Mouse (Mus musculus) urinary bladder, postnatal 36 days (tissue): ENCODE measurements around the gene Pip5kl1.

Experiments used
- DNase-seq, 2 experiments: peaks; one replicate each; pipeline ENCODE4 v3.0.0; 2022; ENCODE audit warnings: low spot score in 2 of 2, mixed read lengths in 1 of 2

The Pip5kl1 gene

DNA sequence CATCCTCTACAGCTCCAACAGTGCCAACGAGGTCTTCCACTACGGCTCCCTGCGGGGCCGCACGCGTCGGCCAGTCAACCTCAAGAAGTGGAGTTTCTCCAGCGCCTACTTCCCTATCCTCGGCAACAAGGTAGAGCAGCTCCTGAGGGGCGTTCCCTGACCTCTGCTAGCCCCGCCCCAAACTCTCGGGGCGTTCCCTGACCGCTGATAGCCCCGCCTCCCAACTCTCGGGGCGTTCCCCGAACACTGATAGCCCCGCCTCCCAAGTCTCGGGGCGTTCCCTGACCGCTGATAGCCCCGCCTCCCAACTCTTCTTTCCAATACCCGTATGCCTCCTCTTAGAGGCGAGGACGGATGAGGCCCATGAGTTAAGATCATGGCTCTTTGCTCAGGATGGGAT, 37.7 kb downstream of the Pip5kl1 start:
- DNase-seq, result no peak

DNA sequence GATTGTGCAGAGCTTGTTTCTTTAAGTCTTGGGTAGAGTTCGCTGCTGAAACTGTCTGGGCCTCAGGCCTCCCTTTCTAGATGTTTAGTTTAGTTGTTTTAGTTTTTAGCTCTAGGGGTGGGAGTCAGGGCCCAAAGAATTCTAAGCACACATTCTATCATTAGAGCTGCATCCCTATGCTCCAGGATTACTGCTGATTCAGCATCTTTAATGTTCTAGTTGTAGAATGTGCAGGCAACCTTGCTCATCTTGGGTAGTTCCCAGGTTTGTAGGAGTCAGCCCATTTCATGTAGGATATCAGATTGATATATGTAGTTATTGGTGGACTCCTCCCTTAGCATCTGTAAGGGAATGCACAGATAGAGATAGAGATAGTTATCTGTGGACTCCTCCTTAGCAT, 42.5 kb downstream of the Pip5kl1 start:
- DNase-seq, result no peak

DNA sequence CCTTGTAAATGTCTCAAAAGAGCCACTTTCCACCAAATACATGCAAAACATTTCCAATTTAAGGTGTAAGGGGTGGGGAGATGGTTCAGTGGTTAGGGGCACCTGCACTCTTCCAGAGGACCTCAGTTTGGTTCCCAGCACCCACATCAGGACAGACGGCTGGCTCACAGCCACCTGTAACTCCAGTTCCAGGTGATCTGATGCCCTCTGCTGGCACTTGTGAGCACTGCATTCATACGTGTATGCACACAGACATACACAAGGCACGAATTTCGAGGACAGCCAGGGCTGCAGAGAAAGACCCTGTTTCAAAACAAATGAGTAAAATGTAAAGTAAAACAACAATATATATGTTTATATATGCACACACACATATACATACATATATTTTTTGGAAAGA, 43.0 kb downstream of the Pip5kl1 start:
- DNase-seq, result no peak

DNA sequence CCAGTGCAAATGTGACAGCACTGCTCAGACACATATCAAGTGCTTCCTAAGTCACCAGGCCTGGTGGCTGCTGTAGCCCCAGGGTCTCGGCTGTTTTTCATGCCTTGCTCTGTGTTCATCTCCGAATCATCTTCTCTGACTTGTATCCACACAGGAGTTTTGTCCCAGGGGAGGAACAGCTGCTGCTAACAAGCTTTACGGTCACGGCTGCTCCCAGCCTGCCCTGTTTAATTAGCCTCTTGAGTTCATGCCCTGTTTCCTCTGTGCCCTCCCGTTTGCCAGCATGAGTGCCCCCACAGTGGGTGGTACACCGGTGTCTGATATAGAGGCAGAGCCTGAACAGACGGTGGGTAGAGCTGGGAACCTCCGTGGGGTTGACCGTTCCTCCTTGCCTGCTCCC, 43.5 kb downstream of the Pip5kl1 start:
- DNase-seq, result no peak

DNA sequence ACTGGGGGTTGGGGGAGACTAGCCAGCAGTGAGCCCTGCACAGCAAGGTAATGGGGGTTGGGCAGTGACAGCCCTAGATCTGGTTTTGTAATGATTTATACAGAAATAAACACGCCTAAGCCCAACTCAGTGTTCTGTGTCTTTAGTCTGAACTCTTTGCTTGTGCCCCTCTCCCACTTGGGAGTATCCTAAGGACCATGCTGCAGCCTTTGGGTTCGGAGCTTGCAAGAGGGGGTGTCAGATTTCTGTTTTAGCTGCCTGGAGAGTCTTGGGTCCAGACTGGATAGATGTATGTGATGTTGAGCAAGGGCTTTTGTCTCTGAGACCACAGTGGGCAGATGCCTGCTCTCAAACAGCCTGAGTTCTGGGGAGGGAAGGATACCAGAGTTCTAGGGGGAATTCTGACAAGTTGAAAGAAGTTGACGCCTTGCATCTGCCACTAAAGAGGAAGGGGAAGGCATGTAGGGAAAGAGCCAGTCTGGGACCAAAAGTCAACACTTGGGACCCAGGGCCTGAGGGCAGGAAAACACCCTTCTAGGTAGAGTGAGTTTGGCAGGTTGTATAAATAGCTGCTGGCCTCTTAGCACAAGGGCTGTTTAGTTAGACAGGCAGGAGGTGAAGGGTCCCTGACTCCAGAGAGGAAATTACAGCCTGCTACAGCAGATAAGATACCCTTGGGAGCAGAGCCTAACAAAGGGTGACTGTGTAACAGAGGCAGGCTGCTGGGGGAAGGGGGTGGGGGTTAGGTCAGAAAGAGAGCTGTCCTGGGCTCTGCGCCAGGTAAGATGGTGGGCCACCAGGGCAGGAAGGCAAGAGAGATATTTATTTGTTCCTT, 46.3 kb downstream of the Pip5kl1 start:
- peak in 1 of 2 experiments; percentile 43 for DNase-seq

DNA sequence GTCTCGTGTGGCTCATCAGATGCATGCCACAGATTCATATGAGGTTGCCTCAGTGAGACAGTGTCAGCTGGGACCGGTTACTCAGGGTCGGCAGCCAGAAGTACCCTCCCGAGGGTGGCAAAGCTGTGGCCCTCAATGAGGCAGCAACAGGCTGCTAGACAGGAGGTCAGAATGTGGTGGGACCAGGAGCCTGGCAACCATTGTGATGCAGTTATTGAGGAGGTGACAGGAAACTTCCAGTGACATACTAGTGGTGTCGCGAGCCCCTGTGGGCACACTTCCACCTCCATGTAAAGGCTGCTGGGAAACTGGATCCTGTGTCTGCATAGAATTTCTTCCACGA, 46.9 kb downstream of the Pip5kl1 start, which contains the start of gene Ak1:
TSS of gene Ak1 (plus strand) at position 242 of the 343 bp plus-strand sequence.
- no peak for DNase-seq

DNA sequence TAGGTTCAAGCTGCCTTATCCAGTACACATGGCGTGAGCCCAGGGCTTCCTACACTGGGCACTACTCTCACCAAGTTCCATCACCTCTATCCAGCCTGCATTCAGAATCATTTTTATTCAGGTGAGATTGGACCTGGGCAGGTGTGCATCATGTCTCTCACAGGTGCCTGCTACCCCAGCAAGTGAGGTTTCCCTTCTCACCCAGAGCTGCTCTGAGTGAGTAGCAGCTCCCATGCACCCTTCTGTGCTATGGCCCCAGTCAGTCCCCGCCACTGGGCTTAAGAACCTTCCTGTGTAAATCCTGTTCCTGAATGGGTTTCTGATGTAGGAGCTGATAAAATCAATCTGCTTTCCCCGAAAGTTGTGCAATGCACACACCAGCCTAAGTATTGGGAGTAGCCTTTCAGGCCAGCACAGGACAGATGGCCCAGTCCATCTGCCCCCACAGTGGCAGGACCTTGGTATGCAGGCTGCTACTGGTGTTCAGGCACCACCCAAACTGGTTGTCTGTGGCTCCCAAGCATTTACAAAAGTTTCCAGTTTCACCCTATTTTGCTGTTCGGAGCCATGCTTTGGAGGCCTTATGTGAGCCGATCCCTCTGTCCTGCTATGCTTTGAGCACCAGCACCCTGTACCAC, 49.6 kb downstream of the Pip5kl1 start:
- DNase-seq, result no peak

DNA sequence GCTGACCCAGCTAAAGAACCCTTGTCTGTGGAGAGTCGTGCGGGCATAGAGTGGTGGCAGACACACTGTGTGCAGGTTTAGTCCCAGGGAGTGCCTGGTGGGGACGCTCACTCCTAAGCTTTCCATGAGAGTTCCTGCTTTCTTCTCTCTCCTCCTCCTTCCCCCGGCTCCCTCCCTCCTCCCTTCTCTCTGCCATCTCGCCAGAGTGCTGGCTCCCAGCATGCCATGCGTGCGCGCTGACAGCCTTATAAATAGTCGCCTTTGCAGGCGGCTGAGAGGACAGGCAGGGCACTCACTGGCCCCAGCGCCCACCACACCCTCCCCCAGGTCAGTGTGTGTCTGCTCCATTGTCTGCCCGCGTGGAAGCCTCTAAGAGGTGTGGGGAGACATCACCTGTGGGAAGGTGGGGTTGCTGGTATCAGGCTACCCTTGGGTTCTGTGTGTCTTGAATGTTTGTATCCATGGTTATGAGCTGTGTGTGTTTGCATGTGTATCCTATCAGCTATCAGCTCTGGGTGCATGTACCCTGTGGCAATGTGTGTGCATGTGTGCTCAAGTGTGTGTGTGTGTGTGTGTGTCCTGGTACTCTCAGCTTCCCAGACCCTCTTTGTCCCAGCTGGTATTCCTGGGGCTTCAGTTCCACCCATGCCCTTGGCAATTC, 50.7 kb downstream of the Pip5kl1 start:
- DNase-seq, result peak; percentile 42 to 67

DNA sequence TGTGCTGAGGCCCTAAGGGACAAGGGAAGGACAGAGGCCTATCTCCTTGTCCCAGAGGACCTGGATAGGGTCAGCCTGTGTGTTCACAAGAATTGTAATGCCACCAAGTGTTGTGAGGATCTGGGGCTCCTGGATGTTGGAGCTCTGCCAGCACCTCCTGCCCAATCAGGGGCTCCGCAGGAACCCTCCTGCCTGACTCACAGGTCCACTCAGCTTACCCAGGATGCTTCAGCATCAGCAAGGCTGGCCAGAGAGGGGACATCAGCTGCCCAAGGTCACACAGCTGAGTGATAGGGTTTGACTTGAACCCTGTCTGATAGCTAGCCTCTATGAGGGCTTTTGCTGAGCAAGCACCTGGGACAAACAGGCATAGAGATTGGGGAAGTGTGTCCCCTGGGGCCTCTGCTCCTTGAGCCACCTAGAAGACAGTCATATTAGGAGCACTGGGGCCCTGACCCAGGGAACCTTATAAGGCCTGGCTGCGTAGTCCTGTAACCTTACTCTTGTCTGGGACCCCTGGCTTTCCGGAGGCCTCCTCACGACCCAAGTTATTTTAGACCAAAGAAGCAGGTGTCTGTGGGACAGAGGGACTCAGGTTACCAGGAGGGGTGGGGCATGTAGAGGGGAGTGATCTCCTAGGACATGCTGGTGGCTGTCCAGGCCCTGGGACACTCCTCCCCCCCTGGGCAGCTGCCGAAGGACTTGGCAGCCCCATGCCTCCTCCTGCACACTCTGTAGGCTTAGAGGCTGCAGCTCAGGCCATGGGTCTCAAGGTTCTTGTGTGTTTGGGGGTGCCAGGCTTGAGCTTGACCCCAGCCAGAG, 51.5 kb downstream of the Pip5kl1 start:
- peak in 1 of 2 experiments; percentile 51 for DNase-seq

DNA sequence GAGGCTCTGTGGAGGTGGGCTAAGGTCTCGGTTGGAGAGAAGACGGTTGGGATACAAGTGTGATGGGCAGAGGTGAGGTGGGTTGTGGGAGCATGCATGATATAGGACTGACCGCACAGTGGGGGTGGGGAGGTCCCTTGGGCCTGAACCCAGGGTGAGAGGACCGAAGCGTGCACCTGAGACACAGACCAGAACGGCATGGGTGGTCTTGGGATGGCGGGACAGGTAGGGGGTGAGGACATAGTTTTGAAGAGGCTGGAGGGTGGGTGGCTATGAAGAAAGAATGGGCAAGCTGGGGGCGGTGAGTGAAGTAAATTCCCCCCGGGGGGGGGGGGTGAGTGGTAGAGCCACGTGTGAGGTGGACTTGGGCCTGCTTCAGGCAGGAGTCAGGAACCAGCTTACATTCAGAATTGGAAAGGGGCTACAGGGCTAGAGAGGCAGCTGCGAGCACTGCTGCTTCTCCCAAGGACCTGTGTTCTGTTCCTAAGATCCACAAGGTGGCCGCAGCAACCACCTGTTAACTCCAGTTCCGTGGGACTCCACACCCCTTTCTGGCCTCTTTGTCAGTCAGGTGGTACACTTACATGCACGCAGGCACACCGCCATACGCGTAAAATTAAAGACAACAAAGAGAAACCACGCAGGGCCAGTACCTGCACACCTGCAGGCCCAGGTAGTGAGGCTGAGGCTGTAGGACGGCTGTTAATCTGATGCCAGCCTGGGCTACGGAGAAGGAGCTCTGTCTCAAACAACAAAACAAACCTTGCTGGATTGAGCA, 52.9 kb downstream of the Pip5kl1 start:
- no peak for DNase-seq

DNA sequence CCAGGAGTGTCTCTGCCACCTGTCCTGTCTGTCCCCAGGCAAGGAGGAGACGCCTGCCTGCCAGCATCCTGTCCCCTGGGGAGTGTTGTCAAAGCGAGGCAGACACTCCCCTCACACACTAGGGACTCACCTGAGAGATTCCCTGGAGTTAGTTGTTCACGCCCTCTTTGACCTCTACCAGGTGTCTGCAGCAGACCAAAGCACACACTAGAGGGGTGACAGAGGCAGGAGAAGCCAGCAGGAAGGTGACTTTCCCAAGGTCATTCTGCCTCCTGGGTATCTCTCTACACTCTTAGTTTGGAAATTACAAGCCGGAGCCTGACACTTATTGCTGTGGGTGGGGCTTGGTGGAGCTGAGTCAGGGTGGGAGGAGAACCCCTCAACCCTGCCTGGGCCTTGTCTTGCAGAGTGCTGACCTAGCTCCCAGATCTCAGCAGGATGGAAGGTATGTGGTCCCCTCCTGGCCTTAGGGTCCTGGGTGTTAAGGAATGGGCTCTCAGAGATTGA, 53.5 kb downstream of the Pip5kl1 start:
- DNase-seq, result peak in 1 of 2 experiments; percentile 31

DNA sequence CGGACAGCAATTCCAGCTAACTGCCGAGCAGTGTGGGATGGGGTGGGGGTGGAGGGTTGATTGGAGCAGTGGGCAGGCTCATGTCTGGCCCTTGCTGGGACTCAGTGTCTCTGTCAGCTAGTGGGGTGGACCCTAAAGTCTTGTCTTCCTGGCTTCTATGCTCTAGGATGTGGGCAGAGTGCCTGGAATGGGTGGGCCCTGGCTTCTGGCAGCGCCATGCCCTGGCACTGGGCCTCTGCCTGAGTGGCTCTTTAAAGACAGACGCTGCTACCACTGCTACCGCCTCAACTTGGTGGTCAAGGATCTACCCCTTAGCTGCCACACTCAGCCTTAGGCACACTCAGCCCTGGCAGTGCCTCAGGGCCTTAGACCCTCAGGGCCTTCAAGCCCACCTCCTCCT, 54.1 kb downstream of the Pip5kl1 start:
- peak; percentile 65 to 79 for DNase-seq

DNA sequence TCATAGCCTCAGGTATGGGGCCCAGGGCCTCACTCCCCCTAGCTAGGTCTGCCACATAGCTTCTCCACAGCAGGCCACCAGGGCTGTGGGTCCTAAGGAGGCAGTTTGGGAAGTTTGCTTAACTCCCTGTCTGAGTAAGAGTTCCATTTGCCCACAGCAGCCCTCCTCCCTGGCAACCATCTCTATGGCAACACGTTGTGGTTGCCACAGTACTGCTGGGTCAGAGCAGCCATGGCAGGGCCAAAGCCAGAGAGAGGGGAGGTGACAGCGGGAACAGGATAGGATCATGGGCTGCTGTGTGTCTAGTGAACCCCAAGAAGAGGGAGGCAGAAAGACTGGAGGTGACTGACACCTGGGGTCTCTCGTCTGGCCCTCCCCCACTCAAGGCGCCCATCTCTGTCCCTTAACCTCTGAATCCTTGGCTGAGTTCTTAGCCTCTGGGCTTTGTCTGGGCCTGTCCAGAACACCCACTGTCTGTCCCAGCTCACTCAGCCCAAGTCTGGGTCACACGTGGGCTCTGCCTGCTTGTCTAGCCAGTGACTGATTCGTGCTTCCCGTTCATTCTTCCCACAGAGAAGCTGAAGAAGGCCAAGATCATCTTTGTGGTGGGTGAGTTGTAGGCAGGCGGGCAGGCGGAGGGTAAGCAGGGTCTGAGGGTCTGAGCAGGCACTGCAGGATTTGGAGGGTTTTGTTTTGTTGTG, 54.8 kb downstream of the Pip5kl1 start:
- DNase-seq, result peak; percentile 73 to 77

DNA sequence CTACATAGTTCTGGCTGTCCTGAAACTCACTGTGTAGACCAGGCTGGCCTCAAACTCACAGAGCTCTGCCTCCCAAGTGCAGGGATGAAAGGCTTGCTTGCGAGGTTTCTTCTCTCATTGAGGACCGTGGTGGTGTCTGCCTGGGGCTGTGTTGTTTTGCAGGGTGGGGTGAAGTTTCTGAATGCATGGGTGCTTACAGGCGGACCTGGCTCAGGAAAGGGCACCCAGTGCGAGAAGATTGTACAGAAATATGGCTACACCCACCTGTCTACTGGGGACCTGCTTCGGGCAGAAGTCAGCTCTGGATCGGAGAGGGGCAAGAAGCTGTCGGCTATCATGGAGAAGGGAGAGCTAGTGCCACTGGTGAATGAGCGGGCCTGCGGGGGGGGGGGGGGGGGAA, 55.4 kb downstream of the Pip5kl1 start:
- no peak for DNase-seq

DNA sequence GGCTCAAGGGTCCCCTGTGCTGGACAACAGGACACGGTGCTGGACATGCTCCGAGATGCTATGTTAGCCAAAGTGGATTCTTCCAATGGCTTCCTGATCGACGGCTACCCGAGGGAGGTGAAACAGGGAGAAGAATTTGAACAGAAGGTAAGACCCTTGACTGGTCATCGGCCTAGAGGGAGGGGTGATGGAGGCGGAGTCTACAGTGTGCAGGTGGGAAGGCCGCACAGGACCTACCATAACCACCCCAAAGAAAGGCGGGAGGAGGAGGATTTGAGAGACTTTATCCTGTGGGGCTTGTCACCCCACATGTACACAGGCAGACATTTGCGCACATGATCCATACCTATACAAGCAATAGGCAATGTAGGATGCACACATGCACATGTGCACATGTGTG, 56.4 kb downstream of the Pip5kl1 start:
- DNase-seq, result no peak

DNA sequence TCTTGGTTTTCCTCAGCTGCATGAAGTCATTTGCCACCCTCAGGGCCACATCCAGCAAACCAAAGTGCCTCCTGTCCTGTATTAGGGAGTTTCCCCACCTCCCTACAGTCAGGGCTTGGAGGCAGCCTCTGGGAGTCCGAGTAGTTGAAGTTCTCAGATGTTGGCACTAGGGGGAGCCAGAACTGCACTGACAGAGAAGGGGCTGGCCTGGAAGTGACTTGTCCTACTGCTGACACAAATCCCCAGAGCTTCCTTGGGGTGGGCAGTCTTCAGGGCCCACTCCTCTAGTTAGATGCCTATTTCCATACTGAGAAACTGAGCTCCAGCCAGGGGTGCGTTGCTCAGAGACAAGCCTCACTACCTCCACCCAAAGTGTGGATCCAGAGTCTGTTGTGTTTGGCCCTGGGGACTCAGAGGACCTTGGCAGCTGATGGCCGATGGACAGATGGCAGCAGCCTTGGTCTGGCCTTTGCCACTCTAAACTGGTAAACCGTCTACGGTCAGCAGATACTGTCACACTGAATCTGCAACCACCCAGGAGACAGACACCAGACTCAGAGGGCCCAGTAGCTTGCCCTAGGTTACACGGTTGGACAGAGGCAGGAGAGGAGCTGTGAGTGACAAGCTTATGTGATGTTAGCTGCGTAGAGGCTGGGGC, 57.3 kb downstream of the Pip5kl1 start:
- peak in 1 of 2 experiments; percentile 80 for DNase-seq
